Mouse (Mus musculus) layer of hippocampus, adult 2 months (tissue): ENCODE measurements around the gene Zfp941. TPM values are rescaled to one million over a fixed set of nuclear protein-coding genes. Genes with fewer than 3 reads are reported as not detected.
A peak's percentile ranks its signal among the peaks of the same experiment; 100 is the strongest.

Experiments used
- DNase-seq, 2 experiments: peaks; one replicate each; pipeline ENCODE4 v3.0.0; 2022; ENCODE audit warnings: low spot score in 2 of 2
- H3K27ac ChIP-seq: fragments of 200-600 bp; 2 replicates; pipeline ENCODE4 v1.8.1; 2022
- H3K4me3 ChIP-seq: fragments of 200-600 bp; 2 replicates; pipeline ENCODE4 v1.8.1; 2022; ENCODE audit warnings: mild to moderate bottlenecking
- CTCF ChIP-seq: fragments of 200-600 bp; conservative IDR thresholded peaks from 2 replicates; pipeline ENCODE4 v1.8.1; 2022; ENCODE audit warnings: antibody characterized with exemption, mild to moderate bottlenecking, moderate library complexity
- total RNA-seq, 2 experiments: library from RNA; stranded (reverse); gene quantifications; 2 replicates each; pipeline ENCODE4 v1.2.3; 2021

Gene Zfp941
- total RNA-seq, 2 experiments from 2014 or later, result 10.7 to 18.0 TPM

DNA sequence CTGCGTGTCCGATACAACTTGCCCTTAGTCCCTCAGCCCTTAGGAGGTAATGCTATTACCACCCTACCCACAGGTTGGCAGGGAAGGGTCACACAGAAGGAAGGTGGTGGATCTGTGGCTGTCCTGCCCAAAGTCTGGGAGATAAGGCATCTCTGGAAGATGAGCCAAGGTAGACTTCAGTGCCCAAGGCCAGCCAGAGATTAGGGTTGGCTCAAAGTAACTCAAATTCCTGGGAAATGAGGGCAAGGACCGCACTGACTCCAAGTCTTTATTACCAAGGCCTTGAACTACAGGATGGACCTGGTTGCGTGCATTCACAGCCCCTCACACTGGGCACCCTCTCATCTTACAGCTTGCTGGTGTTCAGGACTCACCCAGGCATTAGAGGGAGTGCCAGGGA lies 29.9 kb upstream of the Zfp941 start:
- TF ChIP-seq CTCF, result no peak
- Histone ChIP-seq H3K27ac (no peak overlapping the region), H3K4me3 (no peak overlapping the region)
- DNase-seq, result no peak

DNA sequence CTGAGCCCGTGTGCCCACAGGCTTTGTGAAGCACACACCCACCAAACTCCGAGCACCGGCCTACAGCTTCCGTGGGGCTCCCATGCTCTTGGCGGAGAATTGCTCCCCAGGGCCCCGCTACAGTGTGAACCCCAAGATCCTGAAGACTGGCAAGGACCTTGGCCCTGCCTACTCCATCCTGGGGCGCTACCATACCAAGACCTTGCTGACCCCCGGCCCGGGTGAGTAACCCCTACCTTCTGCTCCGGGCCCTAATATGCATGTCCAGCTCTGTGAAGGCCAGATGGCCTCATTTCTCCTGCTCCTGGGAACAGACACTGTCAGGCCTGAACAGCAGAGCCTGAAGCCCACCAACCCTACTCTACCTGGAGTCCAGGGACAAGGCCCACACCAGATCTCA lies 26.6 kb upstream of the Zfp941 start:
- no peak overlapping the region for H3K27ac ChIP-seq
- H3K4me3 ChIP-seq, result no peak overlapping the region
- no peak for TF ChIP-seq CTCF
- no peak for DNase-seq

DNA sequence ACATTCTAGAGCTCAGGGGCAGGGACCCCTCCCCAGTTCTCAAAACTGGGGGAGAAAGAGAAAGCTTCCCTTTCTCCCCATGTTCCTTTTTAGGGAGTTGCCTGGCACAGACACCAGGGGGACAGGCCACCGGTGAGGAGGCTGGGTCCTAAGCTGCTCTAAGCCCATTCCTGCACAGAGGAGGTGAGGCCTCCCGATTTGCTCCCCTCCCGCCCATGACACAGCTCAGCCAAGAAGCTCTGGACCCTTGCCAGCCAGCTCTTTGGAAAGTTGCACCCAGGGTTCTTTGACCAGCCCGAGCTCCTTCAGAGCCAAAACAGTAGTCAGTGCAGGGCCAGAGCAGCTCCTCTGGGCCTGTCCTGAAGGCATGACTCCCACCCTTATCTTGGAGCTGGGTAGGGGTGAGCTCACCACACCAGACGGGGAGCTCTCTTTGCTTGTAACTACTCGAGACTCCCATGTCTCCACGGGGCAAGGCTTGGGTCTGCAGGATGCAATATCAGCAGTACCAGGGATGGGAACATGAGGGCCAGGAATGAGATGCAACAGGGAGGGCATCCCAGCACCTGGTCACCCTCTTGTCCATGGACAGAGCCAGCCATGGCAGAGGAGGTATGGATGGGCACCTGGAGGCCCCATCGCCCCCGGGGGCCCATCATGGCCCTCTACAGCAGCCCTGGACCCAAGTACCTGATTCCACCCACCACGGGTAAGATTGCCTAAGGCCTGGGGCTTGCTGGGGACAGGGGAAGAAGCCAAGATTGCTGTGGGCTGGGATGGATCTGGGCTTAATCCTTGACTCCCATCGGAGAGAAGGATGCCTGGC lies 26.0 kb upstream of the Zfp941 start, which contains the start of gene Odf3:
Gene Odf3, plus strand, starts transcription at position 51 of the 826 bp plus-strand sequence.
- DNase-seq, result no peak
- no peak within 1 kb of the TSS for H3K4me3 ChIP-seq
- H3K27ac ChIP-seq, result no peak within 1 kb of the TSS
- no peak for TF ChIP-seq CTCF

DNA sequence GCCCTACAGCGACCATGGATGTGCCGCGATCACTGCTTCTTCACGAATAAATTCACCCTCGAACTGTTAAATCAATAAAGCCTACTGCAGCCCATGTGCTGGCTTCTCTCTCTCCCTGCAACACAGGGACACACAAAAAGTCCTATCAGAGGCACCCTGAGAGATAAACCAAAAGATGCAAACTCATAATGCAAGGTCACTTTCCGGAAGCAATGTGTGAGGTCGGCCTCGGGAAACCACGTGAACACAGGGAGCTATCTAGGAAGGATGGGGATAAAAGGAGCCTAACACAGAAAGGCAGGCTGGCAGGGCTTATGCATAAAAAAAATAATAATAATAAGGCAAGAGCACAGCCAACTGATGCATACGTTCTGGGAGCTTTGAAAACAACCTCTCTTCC lies 24.7 kb upstream of the Zfp941 start:
- H3K27ac ChIP-seq, result no peak overlapping the region
- no peak for DNase-seq
- H3K4me3 ChIP-seq, result no peak overlapping the region
- no peak for TF ChIP-seq CTCF

DNA sequence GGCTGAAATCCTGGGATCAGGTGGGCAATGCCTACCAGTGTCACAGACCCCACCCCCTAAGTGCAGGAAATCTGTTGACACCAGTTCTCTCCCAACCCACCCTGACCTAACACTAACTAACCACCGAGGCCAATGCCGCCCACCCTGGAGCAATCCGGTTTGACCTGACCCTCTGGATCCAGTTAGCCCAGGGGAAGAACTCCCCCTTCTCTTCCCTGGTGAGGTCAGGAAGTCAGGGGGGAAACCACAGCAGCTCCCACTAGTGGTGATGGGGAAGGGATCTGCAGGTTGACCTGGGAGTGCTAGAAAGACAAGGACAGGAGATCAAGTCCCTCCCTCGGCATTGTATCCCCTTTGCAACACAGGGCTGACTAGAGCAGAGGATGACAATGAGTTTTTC lies 23.7 kb upstream of the Zfp941 start:
- no peak; the same call in 1 of the 2 replicates for TF ChIP-seq CTCF
- H3K27ac ChIP-seq, result no peak overlapping the region
- DNase-seq, result no peak
- H3K4me3 ChIP-seq, result no peak overlapping the region

DNA sequence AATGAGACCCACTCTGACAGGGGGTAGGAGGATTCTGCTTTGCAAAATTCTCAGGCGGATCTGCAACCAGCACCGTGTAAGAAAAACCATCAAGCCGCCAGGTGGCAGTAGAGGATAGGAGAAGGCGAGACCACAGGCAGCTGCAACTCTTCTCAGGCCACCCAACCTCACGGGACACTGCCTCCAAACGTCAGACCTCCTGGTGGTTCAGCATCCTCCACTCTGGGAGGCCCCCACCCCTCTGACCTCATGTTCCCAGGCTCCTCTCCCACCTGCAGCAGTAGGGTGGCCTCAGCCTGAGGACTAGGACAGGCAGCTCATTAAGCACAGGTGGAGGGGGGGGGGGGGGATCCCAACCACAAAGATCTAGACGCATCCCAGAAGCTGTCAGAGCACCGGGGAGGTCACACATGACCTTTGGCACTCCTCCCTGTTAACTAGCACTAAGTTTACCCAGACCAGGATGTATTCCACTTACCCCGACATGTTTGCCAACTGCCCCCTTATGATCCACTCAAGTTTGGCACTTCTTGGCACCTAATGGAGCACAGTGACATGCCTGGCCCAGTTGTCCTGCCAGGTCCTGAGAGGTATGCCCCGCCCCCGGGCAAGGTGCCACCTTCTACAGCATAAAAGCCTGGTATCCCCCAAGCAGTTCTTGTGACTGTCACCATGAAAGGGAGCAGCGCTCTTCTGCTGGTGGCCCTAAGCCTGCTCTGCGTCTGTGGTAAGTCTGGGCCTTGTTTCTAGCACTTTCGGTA lies 23.1 kb upstream of the Zfp941 start, which contains the start of gene Scgb1c1:
Gene Scgb1c1, plus strand, starts transcription at position 643 of the 761 bp plus-strand sequence.
- peak; percentile 85 to 94 for DNase-seq
- Histone ChIP-seq H3K27ac (no peak within 1 kb of the TSS), H3K4me3 (no peak within 1 kb of the TSS)
- TF ChIP-seq CTCF, result peak; percentile 91

DNA sequence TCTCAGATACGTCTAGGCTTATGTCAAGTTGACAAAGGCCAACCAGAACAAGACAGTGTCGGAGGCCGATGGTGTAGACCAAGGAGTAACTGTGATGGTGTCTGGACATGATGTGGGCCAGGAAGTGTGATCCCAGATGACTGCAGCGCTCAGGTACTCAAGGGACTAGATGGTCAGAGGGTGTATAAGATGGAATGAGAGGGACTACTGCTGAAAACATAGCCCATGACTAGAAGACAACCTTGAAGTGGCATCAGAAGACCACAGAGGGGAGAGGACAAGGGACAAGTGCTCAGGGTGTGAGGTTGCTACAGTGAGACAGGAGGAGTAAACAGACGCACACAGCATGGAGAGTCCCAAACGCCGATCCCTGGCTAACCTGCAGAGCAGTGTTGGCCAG lies 21.8 kb upstream of the Zfp941 start:
- no peak for DNase-seq
- no peak for TF ChIP-seq CTCF
- Histone ChIP-seq H3K27ac (no peak overlapping the region), H3K4me3 (no peak overlapping the region)

DNA sequence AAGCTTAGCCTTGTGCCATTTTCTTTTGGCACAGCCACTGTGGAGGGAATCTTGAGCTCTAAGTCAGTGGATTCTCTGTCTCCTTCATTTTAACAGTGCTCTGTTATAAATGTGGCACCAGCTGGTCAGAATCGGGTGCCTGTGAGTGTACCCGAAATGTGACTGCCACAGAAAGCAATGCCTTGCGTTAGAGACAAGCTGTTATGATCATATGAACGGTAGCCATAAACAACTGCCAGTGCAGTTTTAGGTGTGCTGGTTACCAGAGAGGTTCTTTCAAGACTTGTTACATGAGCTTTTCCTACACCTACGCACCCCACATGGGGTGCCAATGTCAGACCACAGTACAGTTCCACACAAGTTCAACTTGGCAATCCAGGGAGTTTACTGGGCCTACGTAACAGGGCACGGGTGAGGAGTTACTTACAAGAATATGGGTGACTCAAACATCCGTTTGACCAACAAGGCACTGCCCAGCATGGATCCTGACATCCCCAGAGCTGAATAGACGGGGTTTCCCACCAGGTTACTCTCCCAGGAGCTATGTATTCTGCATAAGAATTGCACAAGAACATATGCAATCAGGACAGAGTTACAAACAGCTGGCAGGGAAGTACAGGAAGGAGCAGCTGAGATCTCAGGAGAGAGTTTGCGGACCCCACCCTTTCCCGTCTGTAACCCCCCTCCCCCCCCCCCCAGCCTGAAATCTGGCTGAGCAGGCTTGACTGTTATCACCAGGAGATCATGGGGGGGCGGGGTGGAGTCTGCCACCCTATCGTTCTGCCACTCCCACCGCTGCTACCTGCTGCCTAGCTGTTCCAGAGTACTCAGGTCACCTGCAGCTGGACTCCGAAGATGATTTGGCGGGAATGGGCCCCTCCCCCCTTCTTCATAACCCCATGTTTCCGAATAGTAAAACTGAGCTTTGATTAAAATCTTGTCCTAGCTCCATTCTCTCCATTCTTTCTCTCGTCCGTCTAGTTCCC lies 19.1 kb upstream of the Zfp941 start:
- DNase-seq, result no peak
- Histone ChIP-seq H3K4me3 (no peak overlapping the region), H3K27ac (peak overlapping the region; percentile 69)
- TF ChIP-seq CTCF, result no peak

DNA sequence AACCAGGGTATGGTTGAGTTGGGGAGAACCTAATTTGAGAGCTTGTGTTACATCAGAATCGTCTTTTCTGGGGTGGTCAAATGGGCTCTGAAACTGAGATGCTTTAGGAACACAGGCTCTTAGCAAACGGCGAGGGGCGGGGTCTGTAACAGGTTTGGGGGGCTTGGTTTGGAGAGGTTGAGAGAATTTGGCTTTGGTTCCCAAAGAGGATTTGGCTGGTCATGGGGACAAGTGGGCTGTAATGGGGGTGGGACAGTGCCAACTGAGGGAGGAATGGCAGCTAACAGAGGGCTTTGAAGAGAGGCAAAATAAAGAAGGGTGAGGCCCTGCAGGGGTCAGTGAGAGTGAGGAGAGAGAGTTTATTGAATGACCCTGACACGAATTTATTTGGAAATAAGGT lies 17.6 kb upstream of the Zfp941 start:
- H3K4me3 ChIP-seq, result no peak overlapping the region
- DNase-seq, result no peak
- TF ChIP-seq CTCF, result no peak
- 0 out of 2 replicates have a peak overlapping the region, but pooled peaks have one; percentile 69 for H3K27ac ChIP-seq

DNA sequence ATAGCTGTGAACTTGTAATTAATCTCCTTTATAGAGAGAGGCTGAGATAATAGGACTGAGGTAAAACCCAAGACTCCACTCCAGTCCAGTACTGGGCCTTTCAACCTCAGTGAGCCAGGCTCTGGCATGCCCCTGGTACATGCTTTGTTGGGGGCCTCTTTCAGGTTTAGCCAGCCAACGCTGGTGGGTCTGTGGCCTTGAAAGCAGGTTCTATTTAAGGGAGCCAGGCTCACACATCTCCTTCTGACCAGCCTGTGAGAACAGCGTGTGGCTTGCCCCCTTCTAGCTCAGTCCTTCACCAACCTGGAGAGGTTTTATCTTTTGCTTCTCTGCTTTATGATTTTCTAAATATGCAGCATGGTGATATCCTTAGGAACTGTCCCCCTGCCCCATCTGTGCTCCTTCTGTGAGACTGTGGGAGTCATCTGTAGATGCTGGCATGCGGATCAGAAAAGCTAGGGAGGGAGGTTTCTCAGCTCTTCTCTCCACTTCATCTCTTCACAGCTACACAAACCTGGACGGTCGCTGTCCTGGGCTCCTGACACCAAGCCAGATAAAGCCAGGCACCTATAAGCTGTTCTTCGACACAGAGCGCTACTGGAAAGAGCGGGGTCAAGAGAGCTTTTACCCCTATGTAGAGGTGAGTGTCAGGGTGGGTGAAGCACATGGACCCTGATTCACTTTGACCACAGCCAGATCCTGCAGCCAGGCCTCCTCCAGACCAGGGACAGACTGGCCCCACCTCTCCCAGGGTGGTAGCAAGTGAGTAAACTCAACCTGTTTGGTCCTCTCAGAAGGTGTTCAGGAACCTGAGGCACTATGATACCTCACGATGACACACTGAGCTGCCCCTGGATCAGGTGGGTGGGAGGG lies 14.5 kb upstream of the Zfp941 start:
- DNase-seq, result peak; percentile 62 to 77
- TF ChIP-seq CTCF, result no peak
- peak overlapping the region; percentile 91 for H3K27ac ChIP-seq
- no peak overlapping the region for H3K4me3 ChIP-seq

DNA sequence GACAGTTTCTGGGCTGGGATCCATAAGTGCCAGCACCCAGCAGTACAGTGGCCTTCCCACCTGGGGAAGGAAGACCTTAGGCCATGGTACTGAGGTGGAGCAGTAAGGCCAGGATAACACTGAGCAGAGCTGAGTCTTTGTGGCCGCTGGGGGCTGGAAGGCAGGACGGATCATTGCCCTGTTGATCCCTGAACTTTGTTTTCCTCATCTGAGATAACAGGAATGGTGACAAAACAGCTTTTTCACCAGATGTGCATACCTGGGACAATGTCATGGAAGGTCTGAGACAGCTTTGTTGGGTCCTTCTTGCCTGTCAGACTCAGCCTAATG lies 13.7 kb upstream of the Zfp941 start:
- no peak for DNase-seq
- TF ChIP-seq CTCF, result no peak
- Histone ChIP-seq H3K4me3 (no peak overlapping the region), H3K27ac (peak overlapping the region; percentile 91)
